Mouse (Mus musculus) gonadal fat pad, adult 2 months (tissue): ENCODE results near the gene Park7. TPM values are rescaled to one million over a fixed set of nuclear protein-coding genes. Genes with fewer than 3 reads are reported as not detected.

Experiments used
- DNase-seq: peaks from one replicate; pipeline ENCODE4 v3.0.0-alpha.2; 2012; ENCODE audit warnings: low read depth
- polyA plus RNA-seq: library from polyadenylated mRNA; depleted of rRNA; stranded (reverse); fragments of >200 nt; gene quantifications from 2 replicates; pipeline ENCODE4 v1.2.3, GENCODE M21; 2012; rRNA removed

The Park7 gene
- 170 and 190 TPM in 2 replicates for polyA plus RNA-seq

DNA sequence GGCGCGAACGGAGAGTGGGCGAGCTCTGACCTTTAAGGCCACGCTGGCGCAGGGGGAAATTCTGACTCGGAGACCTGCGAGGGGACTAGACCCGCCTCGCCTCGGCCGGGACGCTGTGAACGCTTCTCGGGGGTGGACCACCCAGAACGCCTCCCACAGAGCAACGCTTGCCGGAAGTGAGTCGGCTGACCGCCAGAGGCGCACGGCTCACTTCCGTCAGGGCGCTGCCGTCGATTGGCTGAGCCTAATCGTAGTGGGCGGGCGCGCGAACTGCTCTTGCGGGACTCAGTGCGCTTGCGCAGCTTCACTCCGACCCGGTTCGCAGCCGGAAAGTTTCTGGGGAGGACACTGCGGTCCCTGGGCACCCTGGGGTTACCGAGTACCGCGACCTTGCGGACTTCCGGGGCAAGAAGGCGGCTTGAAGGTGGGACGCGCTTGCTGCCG, at the start of gene Park7, which contains the start of gene Tnfrsf9:
Gene Park7 (minus strand): TSS at position 148 of the 444 bp plus-strand sequence.
Gene Tnfrsf9 (plus strand): TSS at position 273 of the 444 bp plus-strand sequence.
- no peak for DNase-seq

DNA sequence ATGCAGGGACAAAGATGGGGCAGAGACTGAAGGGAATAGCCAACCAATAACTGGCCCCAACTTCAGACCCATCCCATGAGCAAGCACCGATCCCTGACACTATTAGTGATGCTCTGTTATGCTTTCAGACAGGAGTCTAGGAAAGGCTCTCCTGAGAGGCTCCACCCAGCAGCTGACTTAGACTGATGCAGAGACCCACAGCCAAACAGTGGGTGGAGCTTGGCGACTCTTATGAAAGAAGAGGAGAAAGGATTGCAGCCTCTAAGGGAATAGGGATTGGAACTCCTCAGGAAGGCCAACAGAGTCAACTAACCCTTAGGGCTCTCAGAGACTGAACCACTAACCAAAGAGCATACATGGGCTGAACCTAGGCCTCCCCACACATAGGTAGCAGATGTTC, 49.5 kb upstream of the Park7 start:
- no peak for DNase-seq

DNA sequence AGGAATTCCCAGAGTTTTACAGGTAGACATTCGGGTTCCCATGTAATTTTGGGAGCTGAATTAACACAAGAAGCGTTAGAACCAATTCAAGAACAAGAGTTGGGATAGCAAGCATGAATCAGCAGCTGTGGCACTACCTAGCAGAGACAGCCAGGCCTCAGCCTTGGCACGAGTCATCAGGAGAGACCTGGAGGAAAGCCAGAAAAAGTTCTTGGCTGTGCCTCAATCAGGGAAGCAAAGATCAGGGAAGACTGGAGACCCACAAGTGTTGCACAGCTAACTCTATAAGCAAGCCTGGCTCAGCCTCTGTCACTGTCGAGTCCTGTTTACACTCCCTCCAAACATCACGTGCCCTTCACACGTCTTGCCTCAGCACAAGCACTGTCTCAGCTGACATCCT, 48.0 kb upstream of the Park7 start:
- DNase-seq, result no peak

DNA sequence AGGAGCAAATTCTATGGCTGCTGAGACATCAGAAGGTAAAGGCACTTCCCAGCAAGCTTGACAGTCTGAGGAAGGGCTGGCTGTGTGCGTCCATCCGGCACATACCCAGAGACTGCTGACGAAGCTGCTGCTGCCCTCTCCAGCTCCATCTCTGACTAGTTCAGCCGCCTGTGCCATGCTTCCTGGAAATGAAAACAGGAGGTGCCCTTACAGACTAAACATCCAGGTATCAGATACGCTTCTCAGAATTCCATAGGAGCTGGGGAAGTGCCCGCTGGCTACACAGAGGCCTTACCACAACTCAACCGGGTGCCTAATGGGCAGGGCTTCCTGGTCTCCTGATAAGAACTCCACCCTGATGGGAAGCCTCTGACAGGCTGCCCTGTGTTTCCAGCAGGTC, 44.3 kb upstream of the Park7 start:
- DNase-seq, result no peak

DNA sequence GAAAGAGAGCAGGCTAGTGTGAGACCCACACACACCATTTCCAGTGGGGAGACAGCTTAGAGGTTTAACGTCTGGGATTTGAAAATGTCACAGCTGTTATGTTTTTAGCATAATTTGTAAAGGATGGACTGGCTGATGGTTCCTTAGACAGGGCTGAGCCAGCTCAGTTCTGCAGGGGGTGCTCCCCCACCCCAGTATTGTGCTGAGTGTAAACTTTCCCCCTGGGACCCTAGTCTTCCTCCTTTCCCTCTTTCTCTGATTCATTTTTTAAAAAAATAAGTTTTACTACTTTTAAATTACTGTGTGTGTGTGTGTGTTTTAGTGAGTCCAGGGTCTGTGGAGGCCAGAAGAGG, 42.8 kb upstream of the Park7 start:
- no peak for DNase-seq

DNA sequence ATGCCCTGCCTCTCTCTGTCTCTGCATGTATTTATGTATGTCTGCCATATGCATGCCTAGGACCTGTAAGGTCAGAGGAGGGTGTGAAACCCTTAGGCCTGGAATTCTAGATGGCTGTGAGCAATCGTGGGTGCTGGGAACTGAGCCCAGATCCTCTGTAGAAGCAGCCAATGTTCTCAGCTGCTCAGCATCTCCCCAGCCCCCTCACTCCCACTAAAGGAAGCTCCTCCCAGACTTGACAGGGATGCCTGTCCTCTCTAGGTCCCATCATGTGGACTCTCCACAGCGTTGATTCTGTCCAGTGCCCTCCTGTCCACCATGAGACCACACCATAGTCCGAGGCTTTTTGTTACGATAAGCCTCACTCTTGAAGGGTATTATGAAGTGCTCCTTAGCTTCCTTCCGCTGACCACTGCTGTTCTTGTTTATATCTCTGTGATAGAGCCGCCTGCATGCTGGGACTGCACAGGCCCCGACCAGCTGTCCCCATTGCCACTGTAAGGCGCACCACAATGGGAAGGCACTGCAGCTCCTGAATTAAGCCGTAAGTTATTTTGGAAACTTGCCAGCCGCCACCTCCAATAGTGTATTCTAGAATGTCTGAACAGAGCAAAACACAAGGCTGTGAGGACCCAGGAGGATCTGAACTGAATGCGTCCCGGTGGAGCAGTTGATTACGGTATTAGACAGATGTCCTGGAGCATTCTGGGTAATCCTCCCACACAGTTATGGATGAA, 42.3 kb upstream of the Park7 start:
- no peak for DNase-seq

DNA sequence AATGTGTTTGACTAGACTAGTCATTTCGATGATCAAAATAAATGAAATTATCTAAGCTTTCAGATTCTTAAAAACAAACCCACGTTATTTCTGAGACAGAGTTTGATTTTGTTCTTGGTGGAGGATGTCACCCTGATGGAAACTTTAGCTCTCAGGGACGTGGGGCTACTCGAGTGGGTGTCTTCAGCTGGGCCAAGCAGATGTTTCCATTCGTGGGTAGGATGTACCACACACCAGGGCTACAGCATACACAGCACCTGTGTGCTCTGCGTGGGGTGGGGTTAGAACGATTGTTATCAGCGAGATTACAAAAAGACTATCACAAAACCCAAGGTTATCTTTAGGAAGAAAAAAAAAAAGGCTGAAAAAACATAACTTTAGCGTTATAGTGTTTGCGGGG, 36.7 kb upstream of the Park7 start:
- DNase-seq, result no peak

DNA sequence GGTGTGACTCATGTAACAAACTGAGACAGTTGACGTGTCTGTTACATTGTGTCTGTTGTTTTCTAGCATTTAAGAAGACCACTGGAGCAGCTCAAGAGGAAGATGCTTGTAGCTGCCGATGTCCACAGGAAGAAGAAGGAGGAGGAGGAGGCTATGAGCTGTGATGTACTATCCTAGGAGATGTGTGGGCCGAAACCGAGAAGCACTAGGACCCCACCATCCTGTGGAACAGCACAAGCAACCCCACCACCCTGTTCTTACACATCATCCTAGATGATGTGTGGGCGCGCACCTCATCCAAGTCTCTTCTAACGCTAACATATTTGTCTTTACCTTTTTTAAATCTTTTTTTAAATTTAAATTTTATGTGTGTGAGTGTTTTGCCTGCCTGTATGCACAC, 30.5 kb upstream of the Park7 start:
- DNase-seq, result no peak

DNA sequence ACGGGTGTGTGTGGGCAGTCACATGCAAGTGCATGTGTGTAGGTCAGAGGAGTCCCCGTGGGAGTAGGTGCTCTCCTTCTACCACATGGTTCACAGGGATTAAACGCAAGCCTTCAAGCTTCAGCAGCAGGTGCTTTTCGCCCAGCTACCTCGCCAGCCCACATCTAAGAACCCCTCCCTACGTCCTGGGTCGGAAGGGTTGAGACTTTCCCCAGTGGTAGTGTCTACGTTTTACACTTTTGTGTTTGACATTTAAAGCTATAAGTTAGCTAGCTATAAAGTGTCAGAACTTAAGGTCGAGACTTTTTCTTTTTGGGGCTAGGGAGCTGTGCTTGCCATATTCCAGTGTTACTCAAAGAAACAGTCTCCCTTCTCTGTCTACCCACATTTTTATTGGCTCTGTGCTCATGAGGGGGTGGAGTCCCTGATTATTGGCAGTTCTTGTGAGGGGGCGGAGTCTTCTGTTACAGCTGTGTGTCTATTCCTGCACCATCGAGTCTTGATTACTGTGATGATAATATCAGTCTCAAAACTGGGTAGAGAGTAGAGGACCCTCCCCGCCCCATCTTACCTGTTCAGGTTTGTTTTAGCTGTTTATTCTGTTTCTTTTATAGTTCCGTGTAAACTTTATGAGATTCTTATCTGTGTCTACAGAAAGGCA, 25.9 kb upstream of the Park7 start:
- no peak for DNase-seq

DNA sequence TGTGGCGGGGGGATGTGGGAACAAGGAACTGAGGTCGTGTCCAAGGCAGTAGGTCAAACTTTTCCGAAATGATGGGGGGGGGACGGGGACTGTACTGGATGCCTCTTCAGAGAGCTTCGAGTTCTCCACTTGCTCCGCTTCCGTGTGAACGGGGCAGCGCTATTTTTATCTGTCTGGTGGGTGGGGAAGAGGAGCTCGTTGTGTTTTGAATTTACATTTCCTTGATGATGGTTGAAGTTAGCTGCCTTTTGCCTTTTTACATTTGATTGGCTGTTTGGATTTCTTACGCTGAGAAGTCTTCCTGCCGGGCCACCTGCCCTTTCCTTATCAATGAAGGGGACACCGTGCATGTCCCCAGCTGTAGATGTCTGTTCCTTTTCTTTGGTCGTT, 23.8 kb upstream of the Park7 start:
- DNase-seq, result no peak

DNA sequence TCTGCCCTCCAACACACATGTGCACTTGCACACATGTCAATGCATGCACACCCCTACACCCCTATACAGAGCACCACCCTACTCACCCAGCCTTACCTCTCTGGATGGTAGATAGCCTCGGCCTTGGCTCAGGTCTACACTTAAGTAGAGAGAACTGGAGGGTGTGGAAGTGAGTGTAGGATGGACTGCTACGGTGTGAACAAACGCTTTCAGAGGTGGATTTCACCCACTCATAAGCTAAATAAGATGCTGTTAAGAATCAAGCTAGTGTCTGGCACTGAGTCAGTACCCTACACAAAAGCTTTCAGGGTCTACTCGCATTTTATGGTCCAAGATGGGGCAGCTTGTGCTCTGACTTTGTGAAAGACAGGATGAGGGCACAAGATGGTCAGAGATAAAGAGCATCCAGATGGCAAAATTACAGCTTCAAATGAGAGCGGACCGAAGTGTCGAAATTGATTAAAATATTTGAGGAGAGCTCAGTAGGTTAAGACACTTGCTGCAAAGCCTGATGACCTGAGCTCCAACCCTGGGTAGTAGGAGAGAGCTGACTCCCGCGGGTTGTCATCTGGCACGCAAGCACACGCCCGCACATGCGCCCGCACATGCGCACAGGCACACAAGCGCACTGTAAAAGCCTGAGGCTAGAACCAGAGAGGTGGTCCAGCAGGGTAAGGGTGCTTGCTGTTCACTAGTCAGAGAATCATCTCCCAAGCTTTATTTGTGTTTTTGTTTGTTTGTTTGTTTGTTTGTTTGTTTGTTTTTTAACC, 23.2 kb upstream of the Park7 start:
- no peak for DNase-seq

DNA sequence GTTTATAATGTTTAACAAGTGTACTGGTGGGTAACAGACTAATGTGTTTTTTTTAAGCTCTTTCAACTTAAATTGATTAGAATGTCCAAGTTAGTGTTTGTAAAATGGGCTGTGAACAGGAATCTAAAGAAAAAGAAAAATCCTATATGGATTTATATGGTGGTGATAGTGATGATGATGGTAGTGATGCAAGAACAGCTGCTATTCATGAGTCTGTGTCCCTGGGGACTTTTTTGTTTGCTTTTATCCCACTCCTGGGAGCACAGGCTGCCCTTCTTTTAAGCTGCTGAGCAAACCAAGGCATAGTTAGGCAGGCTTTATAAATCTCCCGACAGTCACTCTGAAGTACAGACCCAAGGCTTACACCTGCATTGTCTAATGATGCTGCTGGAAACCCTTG, 19.3 kb upstream of the Park7 start:
- DNase-seq, result no peak

DNA sequence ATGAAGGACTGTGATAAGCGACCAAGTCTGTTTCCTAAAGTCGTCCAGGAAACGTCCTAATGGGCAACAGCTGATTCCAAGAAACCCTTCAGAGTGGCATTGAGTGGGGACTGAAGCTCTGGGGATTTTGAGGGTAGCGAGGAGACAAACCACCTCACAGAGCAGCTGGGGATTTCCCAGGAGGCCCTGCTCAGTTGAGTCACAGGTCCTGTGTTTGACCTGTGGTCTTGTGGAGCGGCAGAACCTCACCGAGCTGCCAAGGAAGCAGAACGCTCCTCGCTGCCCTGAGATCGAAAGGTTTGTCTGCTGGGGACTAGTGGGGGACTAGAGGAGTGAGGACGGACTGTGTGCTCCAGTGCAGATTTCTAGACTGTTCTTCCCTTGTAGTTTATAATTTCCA, 13.6 kb upstream of the Park7 start:
- no peak for DNase-seq

DNA sequence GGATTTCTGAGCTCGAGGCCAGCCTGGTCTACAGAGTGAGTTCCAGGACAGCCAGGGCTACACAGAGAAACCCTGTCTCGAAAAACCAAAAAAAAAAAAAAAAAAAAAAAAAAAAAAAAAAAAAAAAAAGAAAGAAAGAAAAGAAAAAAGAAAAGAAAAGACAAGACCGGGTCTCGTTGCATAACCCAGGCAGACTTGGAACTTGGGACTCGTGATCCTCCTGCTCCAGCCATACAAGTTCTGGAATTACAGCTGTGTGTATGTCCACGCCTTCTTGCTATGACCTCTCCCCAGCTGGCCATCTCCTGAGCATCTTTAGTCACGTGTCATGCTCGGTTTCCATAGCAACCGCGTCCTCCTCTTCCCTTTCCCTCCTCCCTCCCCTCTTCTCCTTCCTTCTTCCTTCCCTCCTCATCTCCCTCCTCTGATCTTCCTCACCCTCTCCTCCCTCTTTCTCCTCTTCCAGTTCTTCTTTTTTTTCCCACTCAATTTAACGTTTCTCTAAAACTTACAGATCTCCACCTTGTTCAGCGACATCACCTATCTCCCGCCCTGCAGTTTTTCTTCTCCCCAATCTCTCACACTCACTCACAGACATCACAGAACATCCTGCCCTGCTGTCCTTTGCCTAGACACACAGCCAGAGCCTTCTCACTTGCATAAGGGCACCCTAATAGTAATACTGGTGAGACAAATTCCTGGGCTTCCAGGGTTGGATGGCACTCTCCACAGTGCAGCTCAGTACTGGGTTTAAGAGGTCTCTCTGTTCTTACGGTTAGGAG, 12.9 kb upstream of the Park7 start:
- DNase-seq, result no peak

DNA sequence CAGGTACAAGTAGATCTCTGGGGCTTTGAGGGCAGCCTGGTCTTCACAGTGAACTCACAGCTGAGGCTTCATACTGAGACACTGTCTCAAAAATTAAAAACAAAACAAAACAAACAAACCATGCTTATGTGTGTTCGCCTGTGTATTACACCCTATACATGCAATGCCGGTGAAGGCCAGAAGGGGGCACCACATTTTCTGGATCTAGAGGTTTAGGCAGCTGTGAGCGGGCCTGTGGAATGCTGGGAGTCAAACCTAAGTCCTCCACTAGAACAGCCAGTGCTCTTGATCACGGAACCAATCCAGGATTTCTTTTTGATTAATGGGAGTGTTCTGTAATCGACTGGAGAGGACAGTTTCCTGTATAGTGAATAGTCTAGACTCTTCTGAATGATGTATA, 11.7 kb upstream of the Park7 start:
- no peak for DNase-seq

DNA sequence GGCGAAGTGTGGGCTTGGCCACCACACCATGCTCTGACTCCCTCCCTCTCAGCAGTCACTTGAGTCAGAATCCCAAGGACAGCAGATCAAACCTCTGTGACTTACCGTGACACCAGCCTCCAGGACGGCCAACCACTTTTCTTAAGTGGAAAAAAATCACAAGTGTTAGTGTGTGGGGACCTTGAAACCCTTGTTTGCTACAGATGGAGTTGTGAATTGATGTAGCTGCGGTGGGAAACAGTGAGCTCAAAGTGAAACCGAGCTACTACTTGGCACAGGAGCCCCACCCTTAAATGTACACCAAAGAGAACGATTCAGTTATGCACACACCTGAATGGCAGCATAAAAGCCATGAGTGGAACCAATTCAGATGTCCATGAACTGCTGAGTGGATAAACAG, 10.7 kb upstream of the Park7 start:
- DNase-seq, result no peak

DNA sequence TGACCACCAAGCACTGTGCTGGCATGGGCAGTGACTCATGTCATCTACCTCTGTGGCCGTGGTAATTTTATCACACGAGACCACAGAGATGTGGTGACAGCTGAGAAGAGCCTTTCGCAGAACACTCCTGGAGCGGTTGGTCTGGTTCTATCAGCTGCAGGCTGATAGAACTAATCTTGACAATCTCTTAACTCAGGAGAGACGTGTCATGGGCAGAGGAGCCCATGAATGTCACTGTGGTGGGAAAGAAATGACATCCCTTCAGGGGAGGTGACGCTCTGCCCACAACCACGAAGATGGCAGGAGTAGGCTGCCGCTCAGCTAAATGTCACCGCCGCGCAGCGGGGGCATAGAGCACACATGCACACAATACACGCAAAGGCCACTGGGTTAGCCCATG, 10.1 kb upstream of the Park7 start:
- no peak for DNase-seq

DNA sequence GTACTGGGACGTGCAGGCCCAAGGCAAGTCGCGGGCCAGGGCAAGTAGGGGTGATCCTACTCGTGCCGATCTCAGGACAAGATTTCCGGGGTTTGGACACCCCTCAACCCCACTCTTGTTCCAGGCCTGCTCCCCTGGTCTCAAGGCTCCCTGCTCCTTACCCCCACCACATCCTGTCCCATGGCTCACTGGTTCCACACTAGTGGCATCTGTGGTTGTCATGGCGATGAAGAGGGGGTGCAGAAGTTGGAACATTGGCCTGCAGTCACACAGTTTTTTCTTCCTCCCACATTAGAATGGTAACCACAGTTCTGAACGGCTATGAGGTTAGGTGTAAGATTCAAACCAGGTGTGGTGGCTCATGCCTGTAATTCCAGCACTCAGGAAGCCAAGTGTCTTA, 7.0 kb upstream of the Park7 start:
- DNase-seq, result no peak

DNA sequence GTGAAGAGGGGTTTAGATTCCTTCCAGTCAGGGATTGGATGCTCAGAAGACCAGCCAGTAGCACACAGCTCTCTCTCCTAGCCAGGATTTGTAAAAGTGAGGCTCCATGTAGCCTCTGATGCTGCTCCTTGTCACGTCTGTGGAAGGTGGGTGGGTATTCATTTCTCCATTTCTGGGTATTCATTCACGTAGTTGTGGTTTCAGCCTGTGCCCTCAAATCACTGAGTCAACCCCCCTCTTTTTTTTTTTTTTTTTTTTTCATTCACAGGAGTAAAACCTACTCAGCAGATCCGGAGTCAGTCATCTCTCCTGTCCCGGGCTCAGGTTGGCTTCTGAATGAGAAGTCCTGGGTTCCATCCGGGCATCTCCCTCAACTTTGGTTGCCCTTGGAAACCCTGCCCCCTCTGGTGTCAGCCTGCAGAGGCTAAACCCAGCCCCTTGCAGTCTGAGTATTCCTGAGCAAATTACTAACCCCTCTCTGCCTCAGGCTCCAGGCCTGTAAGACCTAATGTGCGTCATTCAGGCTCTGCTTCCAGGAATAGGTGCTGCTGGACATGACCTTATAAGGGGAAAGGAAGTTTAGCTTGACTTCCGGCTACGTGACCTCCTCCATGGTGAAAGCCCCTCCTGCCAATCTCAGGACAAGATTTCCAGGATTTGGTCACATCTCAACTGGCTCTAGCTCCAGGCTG, 3.2 kb upstream of the Park7 start:
- no peak for DNase-seq

DNA sequence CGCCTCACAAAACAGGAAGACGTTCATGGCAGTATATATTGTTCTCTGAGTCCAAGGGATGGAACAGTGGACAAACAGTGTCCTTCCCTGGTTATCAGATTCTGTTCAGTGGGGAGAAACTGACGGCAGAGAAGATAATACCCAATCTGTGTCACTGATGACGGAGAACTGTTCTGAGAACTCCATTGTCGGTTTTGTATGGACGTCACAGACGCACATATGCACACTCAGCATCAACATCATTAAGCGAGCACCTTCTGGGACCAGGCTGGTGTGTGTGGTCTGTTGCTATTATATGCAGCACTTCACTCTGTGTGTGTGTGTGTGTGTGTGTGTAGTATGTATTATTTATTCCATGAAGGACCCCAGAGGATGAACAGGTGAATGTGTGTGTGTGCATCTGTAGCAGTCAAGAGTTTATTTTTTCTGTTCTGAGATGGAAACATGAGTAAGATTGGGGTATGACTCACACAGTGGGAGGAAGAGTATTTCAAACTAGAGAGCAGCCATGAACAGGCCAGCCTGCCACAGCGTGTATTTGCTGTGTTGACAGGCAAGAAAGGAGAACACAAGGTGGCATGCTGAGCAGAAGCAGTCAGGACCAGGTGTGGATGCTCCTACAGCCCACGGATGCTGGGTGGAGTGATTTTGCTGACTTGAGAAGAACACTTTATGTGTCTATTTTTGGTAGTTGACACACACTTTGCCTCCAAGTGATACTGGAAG, 1.1 kb upstream of the Park7 start:
- DNase-seq, result no peak

DNA sequence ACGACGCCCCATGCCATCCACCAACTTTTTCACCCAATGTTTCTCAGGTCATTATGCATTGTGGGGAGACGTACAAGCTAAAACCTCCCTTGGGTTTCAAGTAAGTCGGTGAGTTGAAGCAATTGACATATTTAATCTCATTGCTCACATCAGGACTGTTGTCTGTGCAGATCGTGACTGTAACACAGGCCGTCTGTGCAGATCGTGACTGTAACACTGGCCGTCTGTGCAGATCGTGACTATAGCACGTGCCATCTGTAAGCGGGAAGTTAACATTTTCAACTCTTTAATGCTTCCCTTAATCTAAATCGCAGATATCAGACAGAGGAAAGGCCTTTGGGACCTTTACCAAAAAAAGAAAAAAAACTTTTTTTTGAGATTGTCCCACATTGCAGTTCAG, 494 bp downstream of the Park7 start:
- no peak for DNase-seq
